Mouse (Mus musculus): ENCODE data around the gene Asxl1. TPM values are rescaled to one million over a fixed set of nuclear protein-coding genes. Genes with fewer than 3 reads are reported as not detected.

The Asxl1 gene
- 13.2 TPM for polyA plus RNA-seq (2014; fragmentation: Illumina TruSeq; extraction: RNeasy Lipid Tissue Mini Kit (QIAGEN cat#74804); ENCODE audit: low read depth, low replicate concordance)

GRCm38 (mm10) chr2:153345454-153346220 lies at the start of gene Asxl1:
Gene Asxl1 (plus strand): TSS chr2:153345829.

Other genes starting within 250 kb of the Asxl1 start
- gene Hck, start 237.4 kb upstream of the Asxl1 start, polyA plus RNA-seq (2014; fragmentation: Illumina TruSeq; extraction: RNeasy Lipid Tissue Mini Kit (QIAGEN cat#74804); ENCODE audit: low read depth, low replicate concordance): not detected
- 23.7 TPM for gene Tm9sf4, start 184.5 kb upstream of the Asxl1 start, polyA plus RNA-seq (2014; fragmentation: Illumina TruSeq; extraction: RNeasy Lipid Tissue Mini Kit (QIAGEN cat#74804); ENCODE audit: low read depth, low replicate concordance)
- 0.44 TPM for gene Tspyl3, start 120.4 kb upstream of the Asxl1 start, polyA plus RNA-seq (2014; fragmentation: Illumina TruSeq; extraction: RNeasy Lipid Tissue Mini Kit (QIAGEN cat#74804); ENCODE audit: low read depth, low replicate concordance)
- 3.4 TPM for gene Plagl2, start 104.4 kb upstream of the Asxl1 start, polyA plus RNA-seq (2014; fragmentation: Illumina TruSeq; extraction: RNeasy Lipid Tissue Mini Kit (QIAGEN cat#74804); ENCODE audit: low read depth, low replicate concordance)
- gene Pofut1, start 104.3 kb upstream of the Asxl1 start, polyA plus RNA-seq (2014; fragmentation: Illumina TruSeq; extraction: RNeasy Lipid Tissue Mini Kit (QIAGEN cat#74804); ENCODE audit: low read depth, low replicate concordance): 7.3 TPM
- 17.1 TPM for gene Kif3b, start 54.4 kb upstream of the Asxl1 start, polyA plus RNA-seq (2014; fragmentation: Illumina TruSeq; extraction: RNeasy Lipid Tissue Mini Kit (QIAGEN cat#74804); ENCODE audit: low read depth, low replicate concordance)
- not detected for gene 4930404H24Rik, start 147.0 kb downstream of the Asxl1 start, polyA plus RNA-seq (2014; fragmentation: Illumina TruSeq; extraction: RNeasy Lipid Tissue Mini Kit (QIAGEN cat#74804); ENCODE audit: low read depth, low replicate concordance)
- gene Nol4l, start 184.1 kb downstream of the Asxl1 start, polyA plus RNA-seq (2014; fragmentation: Illumina TruSeq; extraction: RNeasy Lipid Tissue Mini Kit (QIAGEN cat#74804); ENCODE audit: low read depth, low replicate concordance): 4.6 TPM